Mouse (Mus musculus) E14TG2a.4 (cell line): Measurements from ENCODE around the gene Irak2.

Experiments used
- CTCF ChIP-seq: conservative IDR thresholded peaks from 2 replicates; pipeline ENCODE4 v1.5.1; 2014; ENCODE audit warnings: low read length
- NANOG ChIP-seq: IDR thresholded peaks from 2 replicates; pipeline ENCODE4 v1.6.1; 2014; ENCODE audit warnings: borderline replicate concordance, low read length, mixed read lengths
- POU5F1 ChIP-seq: IDR thresholded peaks from 2 replicates; pipeline ENCODE4 v1.6.1; 2014; ENCODE audit warnings: low read length, borderline replicate concordance

GRCm38 (mm10) chr6:113669821-113670220 lies 31.6 kb downstream of the Irak2 start:
- TF ChIP-seq CTCF (no peak), POU5F1 (no peak), NANOG (no peak)
